In the genomic region with DNA sequence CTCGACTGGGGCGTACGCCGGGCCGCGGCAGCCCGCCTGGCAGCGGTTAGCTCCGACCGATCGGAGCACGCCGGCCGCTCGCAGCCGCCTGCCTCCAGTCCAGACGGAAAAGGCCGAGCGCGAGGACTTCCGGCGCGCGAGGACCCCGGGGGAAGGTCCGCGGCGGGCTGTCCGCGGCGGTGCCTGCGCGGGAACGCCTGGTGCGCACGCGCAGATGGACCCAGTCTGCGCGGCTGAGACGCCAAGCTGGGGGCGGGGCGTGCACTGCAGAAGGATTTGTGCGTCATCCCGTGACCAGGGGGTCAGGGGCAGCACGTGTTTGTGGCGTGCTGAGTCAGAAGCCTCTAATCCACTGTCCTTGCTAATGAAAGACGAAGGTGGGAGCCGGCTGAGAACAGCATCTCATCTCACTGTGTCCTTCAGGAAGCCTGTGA, we compare ENCODE assay signal across 8 mouse cellular contexts. TPM values are rescaled to one million over a fixed set of nuclear protein-coding genes. Genes with fewer than 3 reads are reported as not detected.
A peak's percentile ranks its signal among the peaks of the same experiment; 100 is the strongest.
DNase-seq lines count a peak whose midpoint lies in the region; ATAC-seq lines count a peak whose summit lies in the region.

A gene (minus strand): TSS at position 115 of the 434 bp plus-strand sequence.

- WGBS in heart, embryonic 14.5 days, result under 1% methylated on average over 46 of the region's 48 CpGs
- WGBS in liver, embryonic 13.5 days (ENCODE audit: insufficient replicate concordance), result under 1% methylated on average over 48 of the region's 48 CpGs
- WGBS in stomach, embryonic 16.5 days, result under 1% methylated on average over 48 of the region's 48 CpGs

- peak; percentile 90 for ATAC-seq in heart, embryonic 14.5 days (ENCODE audit: insufficient number of reproducible peaks, insufficient read depth, low FRiP score, low read depth)
- ATAC-seq in liver, embryonic 13.5 days (ENCODE audit: low read depth), result peak; percentile 88
- peak; percentile 96 for ATAC-seq in stomach, embryonic 16.5 days (ENCODE audit: insufficient read depth, low FRiP score)

- peaks cover 31% of the 10 kb centered on the region for H3K36me3 ChIP-seq in heart, embryonic 14.5 days (ENCODE audit: control insufficient read depth, insufficient read depth, low read length)
- peaks cover 45% of the 10 kb centered on the region for H3K36me3 ChIP-seq in liver, embryonic 13.5 days
- H3K36me3 ChIP-seq in stomach, embryonic 16.5 days (ENCODE audit: control insufficient read depth, insufficient read depth, low read length), result no peaks in the 10 kb centered on the region

- peak within 1 kb of the TSS; percentile 85 for H3K9ac ChIP-seq in heart, embryonic 14.5 days (ENCODE audit: low read length)
- peak within 1 kb of the TSS; percentile 94 for H3K9ac ChIP-seq in liver, embryonic 13.5 days
- H3K9ac ChIP-seq in stomach, embryonic 16.5 days (ENCODE audit: low read length), result peak within 1 kb of the TSS; percentile 96

- peaks cover 9% of the 10 kb centered on the region for H3K4me1 ChIP-seq in brown adipose tissue, adult 24 weeks (ENCODE audit: control insufficient read depth, insufficient read depth, insufficient read length, low read length)
- H3K4me1 ChIP-seq in heart, embryonic 14.5 days (ENCODE audit: control insufficient read depth in 2 of 2, insufficient read depth in 2 of 2, low read length in 2 of 2), result peaks cover 11 to 22% of the 10 kb centered on the region in 2 experiments; a peak in 3 of 4 replicates
- H3K4me1 ChIP-seq in liver, embryonic 13.5 days (replicated peaks), result peaks cover 43% of the 10 kb centered on the region
- peaks cover 16% of the 10 kb centered on the region for H3K4me1 ChIP-seq in stomach, embryonic 16.5 days (ENCODE audit: control insufficient read depth, insufficient read depth, low read length)

- H3K9me3 ChIP-seq in heart, embryonic 14.5 days (ENCODE audit: control insufficient read depth, low read length), result no peaks in the 10 kb centered on the region
- no peaks in the 10 kb centered on the region for H3K9me3 ChIP-seq in liver, embryonic 13.5 days (replicated peaks)
- H3K9me3 ChIP-seq in stomach, embryonic 16.5 days (replicated peaks; ENCODE audit: control insufficient read depth, low read length), result no peaks in the 10 kb centered on the region

- peak within 1 kb of the TSS; percentile 86 for H3K4me3 ChIP-seq in brown adipose tissue, adult 24 weeks (ENCODE audit: insufficient read depth, low read depth, low read length)
- peak within 1 kb of the TSS; percentile 67 to 97 for H3K4me3 ChIP-seq in heart, embryonic 14.5 days (ENCODE audit: control insufficient read depth in 1 of 2, insufficient read depth in 1 of 2, low read depth in 1 of 2, low read length in 2 of 2)
- H3K4me3 ChIP-seq in liver, embryonic 13.5 days (replicated peaks), result peak within 1 kb of the TSS; percentile 91
- peak within 1 kb of the TSS; percentile 83 for H3K4me3 ChIP-seq in stomach, embryonic 16.5 days (replicated peaks; ENCODE audit: low read length)

- peak; percentile 97 for DNase-seq in CD4-positive, CD25-positive, alpha-beta regulatory T cell, adult 2 months (ENCODE audit: low read depth, low spot score)
- peak; percentile 96 for DNase-seq in fibroblast of lung, adult 2 months (ENCODE audit: low read depth)
- DNase-seq in kidney, postnatal 14 days, result peak; percentile 99
- peak; percentile 90 for DNase-seq in liver, embryonic 13.5 days
- DNase-seq in neural tube, embryonic 10.5 days (ENCODE audit: extremely low spot score, low spot score), result peak; percentile 98

- peak within 1 kb of the TSS; percentile 89 for H3K4me2 ChIP-seq in heart, embryonic 14.5 days (ENCODE audit: low read length)
- H3K4me2 ChIP-seq in liver, embryonic 13.5 days, result peak within 1 kb of the TSS; percentile 90
- peak within 1 kb of the TSS; percentile 82 for H3K4me2 ChIP-seq in stomach, embryonic 16.5 days (ENCODE audit: low read depth, low read length)

- no peaks in the 10 kb centered on the region for H3K27me3 ChIP-seq in heart, embryonic 14.5 days (ENCODE audit: control insufficient read depth, insufficient read depth, low read length)
- H3K27me3 ChIP-seq in liver, embryonic 13.5 days, result no peaks in the 10 kb centered on the region
- H3K27me3 ChIP-seq in stomach, embryonic 16.5 days (ENCODE audit: control insufficient read depth, insufficient read depth, low read length), result no peaks in the 10 kb centered on the region

- peak within 1 kb of the TSS; percentile 58 for H3K27ac ChIP-seq in brown adipose tissue, adult 24 weeks (replicated peaks; ENCODE audit: low read depth, low read length)
- peak within 1 kb of the TSS; percentile 85 to 88 for H3K27ac ChIP-seq in heart, embryonic 14.5 days (replicated peaks in 1 of 2; ENCODE audit: control insufficient read depth in 1 of 2, insufficient read depth in 1 of 2, low read depth in 2 of 2, low read length in 2 of 2)
- H3K27ac ChIP-seq in liver, embryonic 13.5 days, result peak within 1 kb of the TSS; percentile 81
- peak within 1 kb of the TSS; percentile 85 for H3K27ac ChIP-seq in stomach, embryonic 16.5 days (ENCODE audit: low read length)

RNA-seq across cellular contexts. Expression of the gene that starts here (rescaled TPM):
- polyA plus RNA-seq in brown adipose tissue, adult 24 weeks (2012; ENCODE audit: insufficient read depth, insufficient read length, missing spikeins), result 149 and 242 TPM in 2 replicates
- polyA plus RNA-seq in heart, embryonic 14.5 days (2014; fragmentation: Nextera tagmentation; extraction: Ambion mirVana), result 197 and 200 TPM in 2 replicates
- 202 and 204 TPM in 2 replicates for polyA plus RNA-seq in liver, embryonic 13.5 days (2015; fragmentation: Nextera tagmentation; extraction: Ambion mirVana)
- 170 and 206 TPM in 2 replicates for polyA plus RNA-seq in stomach, embryonic 16.5 days (2015; fragmentation: Nextera tagmentation; extraction: Ambion mirVana)

Comparison
In these comparisons a context has a peak if more than half of its experiments do, and no peak if none do; other contexts are left out.
1. Peak in every context shown above with its lines: DNase-seq, ATAC-seq, H3K4me3 ChIP-seq and H3K27ac ChIP-seq.